Mouse (Mus musculus) kidney, embryonic 16.5 days (tissue): ENCODE results near the gene Nav2. TPM values are rescaled to one million over a fixed set of nuclear protein-coding genes. Genes with fewer than 3 reads are reported as not detected.

ENCODE experiments used
- ATAC-seq: fragments of 200-750 bp; cut with Nextera tagmentation; 2 replicates; pipeline ENCODE4 v1.8.0; 2017; ENCODE audit warnings: moderate TSS enrichment; ENCODE audit not compliant: low FRiP score, low TSS enrichment
- H3K27ac ChIP-seq: fragments of 300-500 bp; sonication (generic); 2 replicates; pipeline ENCODE4 v1.5.1; 2014; ENCODE audit warnings: low read length
- H3K27me3 ChIP-seq: fragments of 300-500 bp; sonication (generic); 2 replicates; pipeline ENCODE4 v1.6.1; 2014; ENCODE audit warnings: low read length, control low read depth, mixed read lengths; ENCODE audit not compliant: insufficient read depth
- H3K36me3 ChIP-seq: fragments of 300-500 bp; sonication (generic); 2 replicates; pipeline ENCODE4 v1.6.1; 2014; ENCODE audit warnings: low read length, control low read depth, mixed read lengths; ENCODE audit not compliant: insufficient read depth
- H3K4me1 ChIP-seq: fragments of 300-500 bp; sonication (generic); 2 replicates; pipeline ENCODE4 v1.6.1; 2014; ENCODE audit warnings: low read length, control low read depth, mixed read lengths; ENCODE audit not compliant: insufficient read depth
- H3K4me2 ChIP-seq: fragments of 300-500 bp; sonication (generic); replicated peaks from 2 replicates; pipeline ENCODE4 v1.6.1; 2014; ENCODE audit warnings: low read depth, low read length
- H3K4me3 ChIP-seq: fragments of 300-500 bp; sonication (generic); 2 replicates; pipeline ENCODE4 v1.5.1; 2014; ENCODE audit warnings: mild to moderate bottlenecking, low read length
- H3K9ac ChIP-seq: fragments of 300-500 bp; sonication (generic); replicated peaks from 2 replicates; pipeline ENCODE4 v1.6.1; 2014; ENCODE audit warnings: low read length
- H3K9me3 ChIP-seq: fragments of 300-500 bp; sonication (generic); 2 replicates; pipeline ENCODE4 v1.6.1; 2016; ENCODE audit warnings: low read length, control low read depth
- WGBS: fragments of 180-500 bp; shearing (Covaris S2); extraction: QIAGEN DNeasy Blood & Tissue Kit; methylation state at CpG from one replicate; pipeline ENCODE4 v1.1.7; 2014; 5-methylcytosine and 5-hydroxymethylcytosine counted together
- polyA plus RNA-seq: library from polyadenylated mRNA; unstranded; fragments of >200 nt; fragmentation: Nextera tagmentation; extraction: Ambion mirVana; gene quantifications from 2 replicates; pipeline ENCODE4 v1.2.1, GENCODE M21; 2015

Gene Nav2
- polyA plus RNA-seq, 1 experiment from 2014 or later = 22.6 TPM

DNA sequence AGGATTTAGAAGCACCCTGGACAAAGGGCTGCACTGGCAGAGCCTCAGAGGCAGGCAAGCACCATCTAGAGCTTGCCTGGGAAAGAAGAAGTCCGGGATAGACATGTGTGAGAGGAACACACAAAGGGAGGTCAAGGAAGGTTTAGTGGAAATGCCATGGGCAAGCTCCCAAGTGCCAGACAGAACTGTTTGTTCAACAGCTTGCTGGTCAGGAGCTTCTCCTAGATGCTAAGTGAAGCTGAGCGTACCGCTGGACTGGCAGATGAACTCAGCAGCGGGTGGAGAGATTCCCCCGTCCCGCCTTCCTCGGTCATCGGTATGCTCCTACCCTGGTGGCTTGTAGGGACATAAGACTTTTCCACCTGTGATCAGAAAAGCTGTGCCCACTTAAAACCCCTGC lies 654.3 kb downstream of the Nav2 start:
- no peak for ATAC-seq
- 86% methylated on average over 8 of the region's 8 CpGs for WGBS
- Histone ChIP-seq H3K9me3 (no peaks in the 10 kb centered on the region), H3K4me2 (no peak overlapping the region), H3K4me1 (peaks cover 39% of the 10 kb centered on the region), H3K9ac (no peak overlapping the region), H3K27me3 (no peaks in the 10 kb centered on the region), H3K27ac (no peak overlapping the region), H3K4me3 (no peak overlapping the region), H3K36me3 (peaks cover 58% of the 10 kb centered on the region)

DNA sequence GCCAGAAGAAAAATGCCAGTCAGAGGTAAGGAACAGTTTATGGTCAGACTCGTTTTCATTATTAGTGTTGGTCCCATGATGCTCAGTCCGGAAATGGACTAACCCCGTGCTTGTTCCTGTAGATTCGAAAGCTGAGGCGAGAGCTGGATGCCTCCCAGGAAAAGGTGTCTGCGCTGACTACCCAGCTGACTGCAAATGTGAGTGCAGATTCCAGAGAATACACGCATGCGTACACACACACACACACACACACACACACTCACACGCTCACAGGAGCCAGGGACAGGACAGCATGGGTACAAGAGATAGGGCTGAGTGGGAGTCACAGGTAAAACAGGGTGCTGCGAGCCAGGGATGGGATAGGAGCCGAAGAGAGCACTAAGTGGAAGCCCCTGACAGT lies 656.6 kb downstream of the Nav2 start:
- Histone ChIP-seq H3K27me3 (no peaks in the 10 kb centered on the region), H3K4me2 (no peak overlapping the region), H3K36me3 (peaks cover 61% of the 10 kb centered on the region), H3K27ac (no peak overlapping the region), H3K4me1 (peaks cover 26% of the 10 kb centered on the region), H3K9ac (0 out of 2 replicates have a peak overlapping the region, but pooled peaks have one; percentile 11), H3K4me3 (no peak overlapping the region), H3K9me3 (no peaks in the 10 kb centered on the region)
- ATAC-seq = no peak
- 78% methylated on average over 11 of the region's 11 CpGs for WGBS

DNA sequence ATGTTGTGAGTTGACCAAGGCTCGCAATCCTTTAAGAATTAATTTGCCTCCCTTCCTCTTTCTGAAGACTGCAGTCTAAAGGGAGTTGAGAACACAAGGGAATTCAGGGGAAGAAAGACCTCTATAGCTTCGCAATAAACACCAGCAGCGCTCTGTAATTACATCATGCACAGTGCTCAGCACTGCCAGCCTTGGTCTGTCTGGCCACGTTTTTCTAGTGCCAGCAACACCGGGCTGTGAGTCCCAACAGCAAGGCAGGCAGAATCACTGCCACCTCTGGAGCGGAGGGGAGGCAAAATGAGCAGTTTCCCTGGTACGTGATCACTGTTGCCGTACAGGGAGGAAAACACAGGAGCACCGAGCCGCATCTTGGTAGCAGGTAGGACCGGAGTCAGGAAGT lies 657.3 kb downstream of the Nav2 start:
- H3K9me3 ChIP-seq = no peaks in the 10 kb centered on the region
- peaks cover 26% of the 10 kb centered on the region for H3K4me1 ChIP-seq
- no peak overlapping the region for H3K9ac ChIP-seq
- ATAC-seq = no peak
- WGBS = 51% methylated on average over 11 of the region's 11 CpGs
- H3K4me3 ChIP-seq = no peak overlapping the region
- no peak overlapping the region for H3K4me2 ChIP-seq
- peaks cover 65% of the 10 kb centered on the region for H3K36me3 ChIP-seq
- peak overlapping the region; percentile 39; the same call in 1 of the 2 replicates for H3K27ac ChIP-seq
- H3K27me3 ChIP-seq = no peaks in the 10 kb centered on the region

DNA sequence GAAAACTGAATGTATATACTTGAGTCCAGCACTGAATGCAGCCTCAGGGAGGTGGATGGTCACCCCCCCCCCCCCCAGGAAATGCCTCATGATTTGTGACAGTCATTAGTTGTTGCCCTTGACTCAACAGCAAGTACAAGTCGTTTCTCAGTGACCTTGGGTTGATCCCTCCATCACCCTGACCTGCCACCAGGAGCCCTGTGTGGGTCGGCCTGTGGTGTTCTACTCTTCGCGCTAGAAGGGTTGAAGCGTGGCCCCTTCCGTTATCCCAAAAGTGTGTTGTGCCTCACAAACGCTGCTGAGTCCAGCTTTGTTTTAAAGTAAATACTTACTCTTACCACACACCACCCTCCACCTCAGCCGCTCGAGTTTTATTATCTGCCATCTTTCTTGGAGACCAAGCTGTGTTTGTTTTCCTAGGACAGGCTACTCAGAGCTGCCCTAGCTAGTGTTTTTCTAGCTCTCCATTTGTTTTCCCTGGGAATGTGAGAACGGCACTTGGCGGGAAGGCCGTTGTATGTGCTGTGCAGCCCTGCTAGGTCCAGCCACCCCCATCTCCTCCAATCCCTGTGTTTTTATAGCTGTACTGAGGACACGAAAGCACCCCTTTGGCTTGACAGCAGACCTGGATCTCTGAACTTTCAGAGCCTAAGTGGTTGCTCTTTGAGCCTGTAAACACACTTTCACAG lies 659.0 kb downstream of the Nav2 start:
- Histone ChIP-seq H3K9ac (no peak overlapping the region), H3K4me1 (peaks cover 26% of the 10 kb centered on the region), H3K9me3 (no peaks in the 10 kb centered on the region), H3K4me2 (no peak overlapping the region), H3K27ac (peak overlapping the region; percentile 83), H3K27me3 (no peaks in the 10 kb centered on the region), H3K36me3 (peaks cover 75% of the 10 kb centered on the region), H3K4me3 (no peak overlapping the region)
- peak; percentile 82 for ATAC-seq
- 20% methylated on average over 13 of the region's 13 CpGs for WGBS

DNA sequence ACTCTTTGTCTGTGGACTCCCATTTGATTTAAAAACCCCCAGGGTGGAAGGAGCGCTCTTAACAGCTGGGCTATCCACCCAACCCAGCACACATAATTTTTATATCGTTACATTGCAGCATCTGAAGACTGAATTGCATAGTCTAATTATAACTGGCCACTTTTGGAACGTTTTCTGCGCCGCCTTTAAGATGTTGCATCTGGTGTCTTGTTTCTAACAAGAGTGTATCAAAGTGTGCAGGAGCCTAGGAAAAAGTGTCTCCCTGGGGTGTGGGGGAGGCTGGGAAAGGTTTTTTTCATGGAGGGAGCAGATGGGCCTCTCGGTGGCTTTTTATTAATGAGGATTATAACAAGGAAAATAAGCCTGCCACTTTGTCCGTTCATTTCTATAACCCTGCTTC lies 661.1 kb downstream of the Nav2 start:
- H3K9me3 ChIP-seq = no peaks in the 10 kb centered on the region
- H3K27ac ChIP-seq = no peak overlapping the region
- WGBS = 79% methylated on average over 7 of the region's 7 CpGs
- no peaks in the 10 kb centered on the region for H3K27me3 ChIP-seq
- H3K4me3 ChIP-seq = no peak overlapping the region
- no peak for ATAC-seq
- no peak overlapping the region for H3K4me2 ChIP-seq
- H3K9ac ChIP-seq = no peak overlapping the region
- peaks cover 26% of the 10 kb centered on the region for H3K4me1 ChIP-seq
- H3K36me3 ChIP-seq = peaks cover 66% of the 10 kb centered on the region

DNA sequence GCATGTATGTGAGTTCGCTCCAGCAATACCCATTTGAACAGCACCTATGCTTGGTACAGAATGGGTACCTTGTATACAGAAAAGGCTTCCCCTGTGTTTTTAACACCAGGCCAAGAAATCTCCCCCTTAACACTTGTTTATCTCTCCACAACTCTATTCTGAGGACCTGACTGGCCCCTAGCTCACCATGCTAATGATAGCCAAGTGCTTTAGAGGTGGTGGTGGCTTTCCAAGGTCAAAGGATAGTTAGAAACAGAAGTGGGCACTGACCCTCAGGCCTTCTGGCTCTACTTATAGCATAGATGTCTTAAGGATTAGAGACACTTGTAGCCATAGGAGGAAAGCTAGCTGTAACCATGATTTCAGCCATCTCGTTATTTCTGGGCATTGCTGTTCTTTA lies 663.1 kb downstream of the Nav2 start:
- Histone ChIP-seq H3K4me3 (no peak overlapping the region), H3K4me1 (peaks cover 15% of the 10 kb centered on the region), H3K27ac (no peak overlapping the region), H3K27me3 (no peaks in the 10 kb centered on the region), H3K4me2 (no peak overlapping the region), H3K9ac (no peak overlapping the region), H3K9me3 (no peaks in the 10 kb centered on the region), H3K36me3 (peaks cover 66% of the 10 kb centered on the region)
- WGBS = 91% methylated on average over 2 of the region's 2 CpGs
- ATAC-seq = no peak

DNA sequence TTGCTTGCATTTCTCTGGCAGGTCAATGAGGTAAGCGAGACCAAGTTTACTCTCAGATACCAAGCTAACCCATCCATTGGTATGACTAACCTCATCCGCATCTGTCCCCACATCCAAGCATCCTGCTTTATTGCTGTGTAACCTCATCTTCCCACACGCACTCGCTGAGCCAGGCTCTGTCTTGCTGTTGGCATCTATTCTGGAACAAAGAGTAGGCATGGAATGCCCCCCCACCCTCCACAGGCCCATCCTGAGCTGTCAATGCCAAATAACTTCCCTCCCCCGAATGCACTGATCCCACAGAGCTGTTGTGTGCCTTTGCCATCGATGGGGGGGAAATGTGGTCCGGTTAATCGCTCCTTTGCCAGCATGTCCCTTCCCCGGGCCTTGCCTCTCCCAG lies 666.7 kb downstream of the Nav2 start:
- Histone ChIP-seq H3K4me1 (no peaks in the 10 kb centered on the region), H3K4me3 (no peak overlapping the region), H3K36me3 (peaks cover 65% of the 10 kb centered on the region), H3K27me3 (no peaks in the 10 kb centered on the region), H3K9me3 (no peaks in the 10 kb centered on the region), H3K9ac (no peak overlapping the region), H3K27ac (no peak overlapping the region), H3K4me2 (no peak overlapping the region)
- ATAC-seq = no peak
- WGBS = 95% methylated on average over 9 of the region's 9 CpGs

DNA sequence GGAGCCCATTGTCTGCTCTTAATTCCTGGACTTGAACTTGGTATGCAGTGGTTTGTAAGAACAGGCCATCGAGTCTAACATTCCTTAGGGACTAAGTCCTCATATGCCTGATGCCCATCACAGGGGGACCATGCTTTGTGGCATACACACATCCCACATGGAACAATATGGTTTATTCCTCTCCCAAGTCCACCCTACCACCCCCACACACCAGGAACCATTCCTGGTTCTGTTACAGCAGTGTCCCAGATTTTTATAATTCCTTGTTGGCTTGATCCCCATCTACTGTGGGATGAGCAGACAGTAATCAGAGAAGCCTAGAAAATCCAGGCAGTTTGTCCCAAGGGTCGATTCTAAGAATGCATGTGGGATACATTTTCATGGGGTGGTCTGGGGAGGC lies 668.6 kb downstream of the Nav2 start:
- H3K4me1 ChIP-seq = no peaks in the 10 kb centered on the region
- 89% methylated on average over 2 of the region's 2 CpGs for WGBS
- ATAC-seq = no peak
- no peak overlapping the region for H3K27ac ChIP-seq
- no peak overlapping the region for H3K9ac ChIP-seq
- no peaks in the 10 kb centered on the region for H3K27me3 ChIP-seq
- peaks cover 68% of the 10 kb centered on the region for H3K36me3 ChIP-seq
- H3K9me3 ChIP-seq = no peaks in the 10 kb centered on the region
- H3K4me3 ChIP-seq = no peak overlapping the region
- H3K4me2 ChIP-seq = no peak overlapping the region

DNA sequence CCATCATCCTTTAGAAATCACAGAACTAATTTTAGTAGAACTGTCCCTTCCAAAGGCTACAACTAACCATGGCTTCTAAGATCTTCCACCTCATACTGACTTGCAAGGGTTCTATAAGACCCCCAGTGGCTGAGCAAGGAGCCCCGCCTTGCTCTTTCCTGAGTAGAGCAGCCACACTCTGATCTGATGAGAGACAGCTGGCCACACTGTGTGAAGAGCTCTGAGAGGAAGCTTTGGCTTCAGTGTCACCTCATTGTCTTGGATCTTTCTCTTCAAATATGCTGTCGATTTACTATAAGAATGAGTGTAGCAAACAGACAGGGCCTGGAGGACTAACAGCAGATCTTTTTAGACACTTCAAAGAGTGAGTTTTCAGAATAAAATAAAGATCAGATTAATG lies 673.4 kb downstream of the Nav2 start:
- peaks cover 77% of the 10 kb centered on the region for H3K36me3 ChIP-seq
- no peak; the same call in 1 of the 2 replicates for ATAC-seq
- no peaks in the 10 kb centered on the region for H3K9me3 ChIP-seq
- H3K4me2 ChIP-seq = no peak overlapping the region
- no peak overlapping the region for H3K27ac ChIP-seq
- H3K9ac ChIP-seq = no peak overlapping the region
- no peaks in the 10 kb centered on the region for H3K27me3 ChIP-seq
- 93% methylated on average over 2 of the region's 2 CpGs for WGBS
- H3K4me1 ChIP-seq = no peaks in the 10 kb centered on the region
- no peak overlapping the region for H3K4me3 ChIP-seq

DNA sequence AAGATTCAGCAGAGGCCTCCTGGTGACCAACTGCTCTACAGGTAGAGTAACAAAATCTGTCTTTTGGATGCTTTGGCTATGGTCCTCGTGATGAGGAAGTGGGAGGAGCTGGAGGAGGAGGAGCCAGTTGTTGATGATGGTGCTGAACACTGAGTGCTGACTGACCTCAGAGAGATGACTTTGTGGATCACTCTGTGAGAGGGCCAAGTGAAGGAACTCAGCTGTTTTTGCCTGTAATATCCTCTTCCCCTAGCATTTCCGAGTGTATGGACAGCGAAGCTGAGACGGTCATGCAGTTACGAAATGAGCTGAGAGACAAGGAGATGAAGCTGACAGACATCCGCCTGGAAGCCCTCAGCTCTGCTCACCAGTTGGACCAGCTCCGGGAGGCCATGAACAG lies 674.0 kb downstream of the Nav2 start:
- no peak overlapping the region for H3K9ac ChIP-seq
- peaks cover 76% of the 10 kb centered on the region for H3K36me3 ChIP-seq
- ATAC-seq = no peak
- no peak overlapping the region for H3K27ac ChIP-seq
- H3K4me1 ChIP-seq = no peaks in the 10 kb centered on the region
- no peaks in the 10 kb centered on the region for H3K27me3 ChIP-seq
- H3K4me3 ChIP-seq = no peak overlapping the region
- WGBS = 71% methylated on average over 7 of the region's 7 CpGs
- no peaks in the 10 kb centered on the region for H3K9me3 ChIP-seq
- no peak overlapping the region for H3K4me2 ChIP-seq
